Mouse (Mus musculus) cerebellum, adult 9-10 months (tissue): ENCODE results near the gene Lbh.

Experiments used
- DNase-seq: peaks from one replicate; pipeline ENCODE4 v3.0.0; 2022

The Lbh gene

DNA sequence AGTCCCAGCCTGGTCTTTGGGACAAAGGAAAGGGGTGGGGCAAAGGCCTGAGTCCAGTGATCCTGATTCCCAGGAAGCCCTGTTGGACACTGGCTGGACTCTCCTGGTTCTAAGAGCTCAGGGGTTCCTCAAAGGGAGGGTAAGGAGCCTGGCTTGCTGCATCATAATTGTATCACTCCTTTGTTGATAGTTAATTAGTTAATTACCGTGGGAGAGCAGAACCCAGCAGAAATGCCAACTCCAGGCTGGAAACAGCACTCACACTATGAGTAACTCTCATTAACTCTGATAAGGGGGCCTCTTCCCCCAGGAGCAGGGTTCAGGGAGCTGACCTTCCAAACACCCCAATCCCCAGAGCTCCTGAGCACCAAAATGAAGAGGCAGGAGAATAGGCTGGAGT lies 59.5 kb downstream of the Lbh start:
- DNase-seq = no peak

DNA sequence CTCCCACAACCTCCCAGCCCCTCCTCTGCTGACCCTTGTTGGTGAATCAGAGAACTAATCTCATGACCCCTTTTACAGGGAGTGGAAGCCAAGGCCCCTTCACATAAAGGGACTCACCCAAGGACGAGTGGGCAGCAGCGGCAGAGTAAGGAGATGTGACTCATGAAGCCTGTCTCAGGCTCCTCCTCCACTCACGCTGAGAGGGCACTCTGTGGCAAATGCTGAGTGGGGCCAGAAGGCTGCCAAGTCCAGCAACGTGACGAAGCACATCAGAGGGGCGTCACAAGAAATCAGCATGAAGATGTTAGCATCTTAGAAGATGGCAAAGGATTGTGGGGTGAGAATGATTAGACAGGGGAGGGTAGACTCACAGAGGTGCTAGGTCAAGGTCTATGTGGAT lies 64.1 kb downstream of the Lbh start:
- DNase-seq = no peak

DNA sequence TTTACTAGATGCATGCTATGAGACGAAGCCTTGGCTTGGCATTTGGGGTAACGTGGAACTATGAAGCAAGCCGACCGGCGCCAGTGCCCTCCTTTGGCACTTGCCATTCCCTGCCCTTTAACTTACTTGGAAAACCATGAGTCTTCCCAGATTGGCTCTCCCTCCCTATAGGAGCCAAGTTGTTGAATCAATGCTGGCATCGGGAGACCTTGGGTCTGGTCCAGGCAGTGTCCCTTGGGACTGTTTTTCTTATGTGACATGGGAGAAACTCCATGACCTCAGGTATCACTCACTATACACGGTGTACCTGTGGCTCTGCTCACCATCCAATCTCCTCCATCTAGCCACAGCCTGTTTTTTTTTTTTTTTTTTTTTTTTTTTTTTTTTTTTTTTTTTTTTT lies 65.4 kb downstream of the Lbh start:
- no peak for DNase-seq

DNA sequence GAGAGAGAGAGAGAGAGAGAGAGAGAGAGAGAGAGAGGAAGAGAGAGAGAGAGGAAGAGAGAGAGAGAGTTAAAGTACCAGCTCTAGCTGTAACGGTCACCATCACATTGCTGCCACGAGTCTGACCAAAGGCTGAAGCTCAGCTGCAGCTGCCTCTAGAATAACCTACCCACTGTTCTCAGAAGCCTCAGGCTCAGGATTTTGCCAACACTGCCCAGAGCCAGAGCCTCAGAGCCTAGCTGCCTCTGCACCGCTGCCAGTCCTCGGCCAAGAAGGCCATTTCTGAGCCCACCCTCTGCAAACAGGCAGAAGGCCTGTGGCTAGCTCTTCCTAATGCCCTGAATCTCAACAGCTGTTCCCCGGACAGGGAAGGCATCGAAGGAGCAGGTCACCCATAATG lies 70.9 kb downstream of the Lbh start:
- no peak for DNase-seq
